Mouse (Mus musculus): Measurements from ENCODE around the gene Midn.

GRCm38 (mm10) chr10:80117736-80118135 is 30.3 kb upstream of the Midn start:
- no peak for TF ChIP-seq CTCF (IDR thresholded peaks at IDR 0.05; ENCODE audit: extremely low read depth, insufficient read depth, insufficient read length, insufficient replicate concordance)
- no peak for TF ChIP-seq POLR2A (IDR thresholded peaks at IDR 0.05; ENCODE audit: low read depth, low read length)

Measured in spleen, adult 2 months (tissue).